Mouse (Mus musculus) forebrain, embryonic 16.5 days (tissue): ENCODE results near the gene Slc22a17. TPM values are rescaled to one million over a fixed set of nuclear protein-coding genes. Genes with fewer than 3 reads are reported as not detected.
A peak's percentile ranks its signal among the peaks of the same experiment; 100 is the strongest.

ENCODE experiments used
- ATAC-seq: fragments of 200-750 bp; cut with Nextera tagmentation; 2 replicates; pipeline ENCODE4 v1.8.0; 2017; ENCODE audit warnings: mild to moderate bottlenecking, moderate library complexity
- H3K27ac ChIP-seq: fragments of 300-500 bp; sonication (generic); 2 replicates; pipeline ENCODE4 v1.5.1; 2014; ENCODE audit warnings: low read length, control low read depth
- H3K27me3 ChIP-seq: fragments of 300-500 bp; sonication (generic); replicated peaks from 2 replicates; pipeline ENCODE4 v1.6.1; 2014; ENCODE audit warnings: low read length; ENCODE audit not compliant: control insufficient read depth, insufficient read depth
- H3K36me3 ChIP-seq: fragments of 300-500 bp; sonication (generic); 2 replicates; pipeline ENCODE4 v1.6.1; 2014; ENCODE audit not compliant: control insufficient read depth, insufficient read depth
- H3K4me1 ChIP-seq: fragments of 300-500 bp; sonication (generic); replicated peaks from 2 replicates; pipeline ENCODE4 v1.6.1; 2014; ENCODE audit warnings: low read length; ENCODE audit not compliant: control insufficient read depth, insufficient read depth
- H3K4me2 ChIP-seq: fragments of 300-500 bp; sonication (generic); 2 replicates; pipeline ENCODE4 v1.6.1; 2014; ENCODE audit warnings: mild to moderate bottlenecking, low read length, control low read depth
- H3K4me3 ChIP-seq: fragments of 300-500 bp; sonication (generic); replicated peaks from 2 replicates; pipeline ENCODE4 v1.5.1; 2014; ENCODE audit warnings: mild to moderate bottlenecking, low read length, control low read depth
- H3K9ac ChIP-seq: fragments of 300-500 bp; sonication (generic); replicated peaks from 2 replicates; pipeline ENCODE4 v1.6.1; 2014; ENCODE audit warnings: low read depth, low read length, control low read depth
- H3K9me3 ChIP-seq: fragments of 300-500 bp; sonication (generic); 2 replicates; pipeline ENCODE4 v1.6.1; 2016; ENCODE audit warnings: low read length; ENCODE audit not compliant: control insufficient read depth
- WGBS: fragments of 180-500 bp; shearing (Covaris S2); extraction: QIAGEN DNeasy Blood & Tissue Kit; methylation state at CpG from one replicate; pipeline ENCODE4 v1.1.7; 2014; 5-methylcytosine and 5-hydroxymethylcytosine counted together
- polyA plus RNA-seq: library from polyadenylated mRNA; unstranded; fragments of >200 nt; fragmentation: Nextera tagmentation; extraction: Ambion mirVana; gene quantifications from 2 replicates; pipeline ENCODE4 v1.2.1, GENCODE M21; 2015

Slc22a17 gene
- polyA plus RNA-seq, 1 experiment from 2014 or later = 185 TPM

DNA sequence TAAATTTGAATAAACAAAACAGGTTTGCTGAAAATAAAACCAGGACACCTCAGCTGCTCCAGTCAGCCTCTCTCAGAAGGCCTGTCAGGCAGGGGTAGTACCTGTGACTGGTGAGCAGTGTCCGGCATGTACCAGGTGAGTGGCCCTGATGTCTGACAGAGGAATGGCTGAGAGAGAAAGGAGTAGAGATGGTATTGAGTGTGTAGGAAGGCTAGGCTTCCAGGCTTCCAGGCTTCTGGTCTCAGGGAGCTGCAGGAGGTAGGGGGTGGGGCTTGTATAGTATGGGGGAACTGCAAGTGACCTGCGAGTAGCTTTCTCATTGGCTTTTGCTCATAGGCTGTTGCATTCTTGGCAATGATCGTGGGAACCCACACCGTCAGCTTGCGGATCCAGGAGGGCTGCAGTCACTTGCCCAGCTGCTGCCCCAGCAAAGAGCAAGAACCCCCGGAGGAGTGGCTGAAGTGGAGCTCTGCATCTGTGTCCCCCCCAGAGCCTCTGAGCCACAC, 19.8 kb upstream of the Slc22a17 start, which contains the start of gene Il25:
Il25 (plus strand) TSS at position 51 of the 506 bp plus-strand sequence.
- ATAC-seq = no peak
- Histone ChIP-seq H3K4me3 (no peak within 1 kb of the TSS), H3K4me2 (no peak within 1 kb of the TSS), H3K27me3 (no peaks in the 10 kb centered on the region), H3K36me3 (no peaks in the 10 kb centered on the region), H3K27ac (no peak within 1 kb of the TSS), H3K4me1 (peaks cover 6% of the 10 kb centered on the region; the same call in 1 of the 2 replicates), H3K9ac (no peak within 1 kb of the TSS), H3K9me3 (no peaks in the 10 kb centered on the region)
- WGBS = 29% methylated on average over 6 of the region's 6 CpGs

DNA sequence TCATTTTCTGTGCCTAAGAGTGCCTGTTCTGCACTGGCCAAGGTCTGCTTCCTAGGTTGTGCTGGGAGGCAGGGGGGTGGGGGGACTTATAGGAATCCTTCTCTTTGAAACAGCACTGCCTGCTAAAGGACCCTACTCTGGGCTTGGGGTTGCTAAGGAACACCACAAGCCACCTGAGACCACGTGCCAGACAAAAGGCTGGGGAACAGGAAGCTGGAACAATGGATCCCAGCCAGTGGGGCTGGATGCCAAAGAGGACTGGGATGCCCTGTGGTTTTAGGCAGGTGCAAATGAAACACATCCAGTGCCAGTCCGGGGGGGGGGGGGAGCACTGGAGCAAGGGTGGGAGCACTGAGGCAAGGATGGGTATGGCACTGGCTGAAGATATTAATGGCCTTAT, 17.5 kb upstream of the Slc22a17 start:
- no peak overlapping the region for H3K4me2 ChIP-seq
- no peak for ATAC-seq
- H3K4me1 ChIP-seq = peaks cover 18% of the 10 kb centered on the region
- H3K27ac ChIP-seq = no peak overlapping the region
- no peaks in the 10 kb centered on the region for H3K36me3 ChIP-seq
- H3K27me3 ChIP-seq = no peaks in the 10 kb centered on the region
- no peak overlapping the region for H3K4me3 ChIP-seq
- WGBS = 0% methylated on average over 2 of the region's 2 CpGs
- no peaks in the 10 kb centered on the region for H3K9me3 ChIP-seq
- no peak overlapping the region for H3K9ac ChIP-seq

DNA sequence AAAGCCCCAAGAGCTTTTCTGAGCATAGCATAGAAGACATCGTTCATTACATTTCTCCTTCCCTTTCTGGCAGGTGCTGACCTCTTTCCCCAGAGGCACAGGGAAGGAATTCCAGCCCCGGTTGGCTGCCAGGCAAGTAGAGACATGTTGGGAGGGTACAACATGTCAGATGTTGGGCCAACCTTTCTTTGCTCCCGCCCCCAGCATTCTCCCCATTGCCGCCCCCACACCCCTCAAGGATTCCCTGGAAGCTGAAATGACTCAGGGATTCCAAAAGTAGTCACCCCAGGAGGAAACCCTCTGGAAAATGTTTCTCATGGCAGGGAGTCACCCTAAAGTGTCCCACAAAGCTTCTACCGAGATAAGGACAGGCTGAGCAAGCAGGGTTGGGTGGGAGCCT, 16.9 kb upstream of the Slc22a17 start:
- no peak overlapping the region for H3K4me2 ChIP-seq
- no peak overlapping the region for H3K27ac ChIP-seq
- no peak overlapping the region for H3K9ac ChIP-seq
- ATAC-seq = no peak
- WGBS = 84% methylated on average over 5 of the region's 5 CpGs
- peaks cover 23% of the 10 kb centered on the region for H3K4me1 ChIP-seq
- H3K9me3 ChIP-seq = no peaks in the 10 kb centered on the region
- no peaks in the 10 kb centered on the region for H3K36me3 ChIP-seq
- no peak overlapping the region for H3K4me3 ChIP-seq
- no peaks in the 10 kb centered on the region for H3K27me3 ChIP-seq

DNA sequence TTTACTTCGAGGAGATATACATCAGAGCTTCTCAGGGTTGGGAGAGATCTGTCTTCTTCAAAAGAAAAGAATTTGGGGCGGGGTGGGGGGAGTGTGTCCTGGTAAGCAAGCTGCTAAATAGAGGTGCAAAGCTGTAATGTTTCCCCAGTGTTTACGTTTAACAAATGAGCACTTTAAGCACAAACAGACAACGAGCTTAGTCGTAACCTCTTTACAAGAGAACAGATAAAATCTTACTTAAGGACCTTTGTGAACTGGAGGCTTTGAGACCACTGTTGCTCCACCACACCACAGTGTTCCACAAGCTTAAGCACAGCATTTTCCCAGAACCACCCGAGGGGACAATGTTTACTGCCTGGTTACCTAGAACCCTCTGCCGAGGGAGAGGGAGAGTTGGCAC, 14.4 kb upstream of the Slc22a17 start:
- no peaks in the 10 kb centered on the region for H3K36me3 ChIP-seq
- H3K9ac ChIP-seq = peak overlapping the region; percentile 90
- peak overlapping the region; percentile 94 for H3K4me2 ChIP-seq
- no peak overlapping the region; the same call in 1 of the 2 replicates for H3K4me3 ChIP-seq
- peak overlapping the region; percentile 96 for H3K27ac ChIP-seq
- no peaks in the 10 kb centered on the region for H3K27me3 ChIP-seq
- 15% methylated on average over 7 of the region's 7 CpGs for WGBS
- peaks cover 35% of the 10 kb centered on the region for H3K4me1 ChIP-seq
- H3K9me3 ChIP-seq = no peaks in the 10 kb centered on the region
- no peak for ATAC-seq

DNA sequence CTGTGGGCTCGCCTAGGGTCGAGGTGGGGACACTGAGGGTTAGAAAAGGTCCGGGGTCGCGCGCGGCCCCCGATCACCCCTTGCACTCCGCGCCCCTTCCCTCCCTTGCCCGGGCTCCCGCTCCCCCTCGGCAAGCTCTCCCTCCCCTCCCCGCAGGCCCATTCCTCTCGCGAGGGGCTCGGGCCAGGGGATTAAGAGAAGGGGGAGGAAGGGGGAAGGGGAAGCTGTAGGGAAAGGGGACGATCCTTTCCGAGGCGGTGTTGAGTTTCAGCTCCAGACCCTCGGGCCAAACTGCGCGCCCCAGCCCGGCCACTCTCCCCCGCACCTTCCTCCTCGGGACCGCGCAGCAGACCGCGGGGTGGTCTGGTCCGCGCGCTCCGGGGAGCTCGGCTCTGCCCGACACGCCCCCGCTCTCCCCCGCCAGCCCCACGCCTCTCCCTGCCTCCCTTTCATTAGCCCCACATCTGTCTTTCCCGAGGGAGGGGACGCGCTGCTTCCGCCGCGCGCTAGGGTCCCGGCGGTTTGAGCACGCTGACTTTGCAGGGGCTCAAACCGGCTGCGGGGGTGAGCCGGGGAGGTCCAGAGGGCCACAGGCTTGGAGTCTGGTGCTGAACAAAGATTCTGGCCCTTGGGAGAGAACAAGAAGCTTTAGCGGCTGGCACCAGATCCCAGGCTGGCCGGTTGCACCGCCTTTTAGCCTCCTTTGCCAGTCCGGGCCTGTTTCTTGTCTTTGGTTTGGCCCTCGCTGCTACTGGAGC, 13.6 kb upstream of the Slc22a17 start:
- peak overlapping the region; percentile 96 for H3K27ac ChIP-seq
- H3K36me3 ChIP-seq = no peaks in the 10 kb centered on the region; the same call in 1 of the 2 replicates
- under 1% methylated on average over 51 of the region's 58 CpGs for WGBS

DNA sequence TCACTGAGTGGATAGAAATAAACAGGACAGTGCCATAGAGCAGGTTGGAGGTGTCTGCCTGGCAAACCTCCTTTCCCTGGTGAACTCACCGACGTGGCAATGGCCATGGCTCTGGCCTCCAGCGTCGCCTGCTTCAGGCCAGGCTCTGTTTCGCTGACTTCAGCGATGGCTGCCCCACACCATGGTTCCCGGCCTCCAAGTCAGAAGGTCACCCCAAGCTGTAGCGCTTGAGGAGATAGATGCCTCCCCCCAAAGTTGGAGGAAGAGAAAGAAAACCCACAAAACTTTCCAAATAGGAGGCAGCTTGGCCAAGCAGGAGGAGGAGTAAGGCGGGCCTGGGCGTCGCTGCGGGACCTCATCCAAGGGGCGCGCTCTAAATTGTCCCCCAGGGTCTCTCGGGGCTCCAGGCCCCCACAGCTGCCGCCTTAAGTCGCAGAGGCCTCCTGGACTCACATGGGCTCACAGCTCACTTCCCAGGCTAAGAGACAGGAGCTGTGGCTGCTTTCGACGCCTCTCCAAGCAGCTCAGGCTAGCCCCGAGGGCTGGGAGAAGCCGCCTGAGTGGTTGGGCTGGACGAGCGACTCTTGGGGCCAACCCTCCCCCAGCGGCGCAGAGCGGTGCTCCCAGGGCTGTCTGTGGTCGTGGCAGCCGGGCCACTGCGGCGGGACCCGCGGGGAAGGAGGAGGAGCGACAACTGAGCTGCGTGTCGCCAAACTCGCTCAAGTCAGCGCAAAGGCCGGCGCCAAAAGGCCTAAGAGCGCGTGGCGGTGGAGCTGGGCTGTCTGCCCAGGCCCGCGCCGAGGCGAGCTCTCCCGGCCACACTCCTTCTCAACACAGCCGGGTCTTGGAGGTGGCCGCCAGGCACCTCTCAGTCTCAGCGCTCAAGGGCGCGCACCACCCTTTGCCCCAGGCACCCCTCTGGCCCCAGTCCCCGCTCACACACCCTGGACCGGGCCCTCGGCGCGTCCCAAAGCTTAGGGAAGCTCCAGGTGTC, 12.7 kb upstream of the Slc22a17 start, which contains the start of gene Efs:
Efs (minus strand) TSS at position 778 of the 994 bp plus-strand sequence.
- peak within 1 kb of the TSS; percentile 96 for H3K27ac ChIP-seq
- 1% methylated on average over 57 of the region's 57 CpGs for WGBS
- peak; percentile 55 for ATAC-seq
- peak within 1 kb of the TSS; percentile 59 for H3K4me3 ChIP-seq
- H3K36me3 ChIP-seq = peaks cover 3% of the 10 kb centered on the region
- peaks cover 35% of the 10 kb centered on the region for H3K4me1 ChIP-seq
- peak within 1 kb of the TSS; percentile 90 for H3K9ac ChIP-seq
- H3K27me3 ChIP-seq = no peaks in the 10 kb centered on the region
- peak within 1 kb of the TSS; percentile 94 for H3K4me2 ChIP-seq
- H3K9me3 ChIP-seq = peaks cover 10% of the 10 kb centered on the region; the same call in 1 of the 2 replicates

More for the DNA sequence above, 13.6 kb upstream of the Slc22a17 start:
- peak; percentile 60 for ATAC-seq
- peaks cover 35% of the 10 kb centered on the region for H3K4me1 ChIP-seq
- peak overlapping the region; percentile 94 for H3K4me2 ChIP-seq
- peak overlapping the region; percentile 90 for H3K9ac ChIP-seq
- peaks cover under 1% of the 10 kb centered on the region; the same call in 1 of the 2 replicates for H3K9me3 ChIP-seq
- H3K4me3 ChIP-seq = peak overlapping the region; percentile 59
- no peaks in the 10 kb centered on the region for H3K27me3 ChIP-seq

DNA sequence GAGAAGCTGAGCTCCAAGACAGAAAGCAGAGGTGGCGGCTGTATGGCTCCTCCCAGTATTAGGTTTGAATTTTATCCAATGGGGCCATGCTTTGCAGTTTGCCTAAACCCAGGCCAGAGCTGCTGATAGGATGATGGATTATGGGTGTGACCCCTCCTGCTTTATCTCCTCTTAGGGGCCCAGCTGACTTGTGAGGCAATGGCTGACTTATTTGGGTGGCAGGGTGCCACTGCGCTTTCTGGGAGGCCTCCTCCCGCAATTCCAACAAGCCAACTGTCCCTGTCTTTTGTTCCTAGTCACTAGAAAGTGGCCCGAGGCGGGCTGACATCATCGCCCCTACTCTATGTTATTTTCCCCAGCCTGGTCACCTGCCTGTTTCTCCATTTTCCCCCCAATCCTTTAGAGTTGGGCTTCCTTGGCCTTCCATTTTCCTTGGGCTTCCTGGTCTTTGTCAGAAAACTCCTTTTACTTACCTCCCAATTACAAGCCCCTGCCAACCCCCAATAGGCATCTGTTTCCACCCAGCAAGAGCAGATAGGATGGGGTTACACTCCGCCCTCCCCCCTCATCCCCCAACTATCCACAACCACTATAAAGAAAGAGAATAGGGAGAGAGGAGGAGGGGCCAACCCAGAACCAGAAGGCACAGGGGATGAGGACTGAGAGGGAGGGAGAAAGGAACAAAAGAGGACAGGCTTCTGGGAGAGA, 11.9 kb upstream of the Slc22a17 start:
- peak; percentile 66 for ATAC-seq
- H3K4me1 ChIP-seq = peaks cover 32% of the 10 kb centered on the region
- no peaks in the 10 kb centered on the region for H3K27me3 ChIP-seq
- H3K27ac ChIP-seq = peak overlapping the region; percentile 96
- 7% methylated on average over 7 of the region's 7 CpGs for WGBS
- H3K36me3 ChIP-seq = peaks cover 6% of the 10 kb centered on the region
- H3K4me3 ChIP-seq = peak overlapping the region; percentile 59
- peak overlapping the region; percentile 90 for H3K9ac ChIP-seq
- H3K4me2 ChIP-seq = peak overlapping the region; percentile 94
- peaks cover 10% of the 10 kb centered on the region; the same call in 1 of the 2 replicates for H3K9me3 ChIP-seq

DNA sequence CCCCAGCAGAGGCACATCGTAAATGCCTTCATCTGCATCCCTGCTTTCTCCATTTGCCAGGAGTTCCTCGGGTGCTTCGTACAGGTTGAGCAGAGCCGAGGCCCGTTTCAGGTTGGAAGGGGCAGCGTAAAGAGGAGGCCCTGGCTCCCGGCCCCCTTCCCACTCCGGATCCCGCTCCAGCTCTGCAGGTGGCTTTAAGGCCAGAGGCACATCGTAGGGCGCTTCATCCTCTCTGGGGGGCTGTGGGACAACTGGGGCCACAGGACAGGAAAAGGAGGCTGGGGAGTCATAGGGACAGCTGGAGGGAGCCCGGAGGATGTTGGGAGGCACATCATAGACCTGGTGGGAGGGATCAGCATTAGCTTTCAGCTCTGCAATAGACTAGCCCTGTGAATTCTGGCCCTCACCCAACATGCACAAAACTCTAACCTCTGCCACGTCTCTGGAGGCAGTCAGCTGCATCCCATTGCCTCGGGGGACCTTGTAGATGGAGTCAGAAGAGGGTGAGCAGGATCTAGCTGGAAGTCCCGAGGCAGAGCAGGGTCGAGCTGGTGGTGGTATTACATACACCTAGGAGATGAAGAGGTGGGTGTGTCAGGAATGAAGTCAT, 7.2 kb upstream of the Slc22a17 start:
- Histone ChIP-seq H3K27ac (no peak overlapping the region), H3K4me2 (no peak overlapping the region), H3K9ac (no peak overlapping the region), H3K4me3 (no peak overlapping the region), H3K9me3 (peaks cover 10% of the 10 kb centered on the region; the same call in 1 of the 2 replicates), H3K36me3 (peaks cover 11% of the 10 kb centered on the region), H3K27me3 (no peaks in the 10 kb centered on the region), H3K4me1 (peaks cover 15% of the 10 kb centered on the region)
- ATAC-seq = no peak
- WGBS = 94% methylated on average over 16 of the region's 16 CpGs
